Mouse (Mus musculus) left cerebral cortex, adult 6 months (tissue): Measurements from ENCODE around the gene Clic1. TPM values are rescaled to one million over a fixed set of nuclear protein-coding genes. Genes with fewer than 3 reads are reported as not detected.

Experiments used
- polyA plus RNA-seq: library from polyadenylated mRNA; unstranded; fragments of <200 nt; fragmentation: Nextera tagmentation; gene quantifications from 2 replicates; pipeline ENCODE4 v1.2.3, GENCODE M21; 2021

The Clic1 gene
- polyA plus RNA-seq, 1 experiment from 2014 or later = 22.7 TPM

Other genes with a start within 250 kb of the Clic1 start
- gene Cyp21a1, start 245.4 kb upstream of the Clic1 start, polyA plus RNA-seq = not detected in 2 replicates
- 60.8 and 64.9 TPM in 2 replicates for gene Stk19, start 213.0 kb upstream of the Clic1 start, polyA plus RNA-seq
- 25.6 and 26.2 TPM in 2 replicates for gene Dxo, start 212.9 kb upstream of the Clic1 start, polyA plus RNA-seq
- gene Skiv2l, start 199.8 kb upstream of the Clic1 start, polyA plus RNA-seq = 20.2 and 21.7 TPM in 2 replicates
- gene Nelfe, start 199.6 kb upstream of the Clic1 start, polyA plus RNA-seq = 34.1 and 37.6 TPM in 2 replicates
- gene Cfb, start 187.4 kb upstream of the Clic1 start, polyA plus RNA-seq = 0.39 and 0.50 TPM in 2 replicates
- gene Zbtb12, start 170.5 kb upstream of the Clic1 start, polyA plus RNA-seq = 0.17 and 0.25 TPM in 2 replicates
- gene Gm20547, start 167.9 kb upstream of the Clic1 start, polyA plus RNA-seq = not detected in 2 replicates
- 2.7 and 3.3 TPM in 2 replicates for gene C2, start 151.7 kb upstream of the Clic1 start, polyA plus RNA-seq
- 20.4 and 20.9 TPM in 2 replicates for gene Ehmt2, start 151.5 kb upstream of the Clic1 start, polyA plus RNA-seq
- 0.48 TPM in 2 replicates for gene Slc44a4, start 135.5 kb upstream of the Clic1 start, polyA plus RNA-seq
- gene Neu1, start 118.7 kb upstream of the Clic1 start, polyA plus RNA-seq = 30.2 and 37.0 TPM in 2 replicates
- 0.48 and 1.1 TPM in 2 replicates for gene Hspa1b, start 90.7 kb upstream of the Clic1 start, polyA plus RNA-seq
- gene Gm20481, start 80.1 kb upstream of the Clic1 start, polyA plus RNA-seq = not detected in 2 replicates
- 5.3 and 7.0 TPM in 2 replicates for gene Hspa1a, start 77.8 kb upstream of the Clic1 start, polyA plus RNA-seq
- gene Hspa1l, start 77.3 kb upstream of the Clic1 start, polyA plus RNA-seq = 0.90 and 1.5 TPM in 2 replicates
- gene Lsm2, start 68.1 kb upstream of the Clic1 start, polyA plus RNA-seq = 33.6 and 33.9 TPM in 2 replicates
- gene Vars, start 49.0 kb upstream of the Clic1 start, polyA plus RNA-seq = 15.7 and 17.2 TPM in 2 replicates
- 0.13 and 0.25 TPM in 2 replicates for gene Vwa7, start 33.4 kb upstream of the Clic1 start, polyA plus RNA-seq
- gene Sapcd1, start 21.9 kb upstream of the Clic1 start, polyA plus RNA-seq = 0.89 and 0.92 TPM in 2 replicates
- gene Msh5, start 3.2 kb upstream of the Clic1 start, polyA plus RNA-seq = 0.37 and 0.45 TPM in 2 replicates
- gene Ddah2, start 9.1 kb downstream of the Clic1 start, polyA plus RNA-seq = 20.0 and 22.8 TPM in 2 replicates
- not detected in 2 replicates for gene Ly6g6c, start 15.4 kb downstream of the Clic1 start, polyA plus RNA-seq
- not detected in 2 replicates for gene Mpig6b, start 16.2 kb downstream of the Clic1 start, polyA plus RNA-seq
- 2.4 and 3.7 TPM in 2 replicates for gene Ly6g6e, start 26.9 kb downstream of the Clic1 start, polyA plus RNA-seq
- 1.6 and 2.3 TPM in 2 replicates for gene Ly6g6d, start 28.1 kb downstream of the Clic1 start, polyA plus RNA-seq
- gene Ly6g6f, start 35.6 kb downstream of the Clic1 start, polyA plus RNA-seq = 1.6 and 2.2 TPM in 2 replicates
- 102 and 121 TPM in 2 replicates for gene Abhd16a, start 39.3 kb downstream of the Clic1 start, polyA plus RNA-seq
- not detected in 2 replicates for gene Ly6g5c, start 58.3 kb downstream of the Clic1 start, polyA plus RNA-seq
- not detected in 2 replicates for gene Ly6g5b, start 65.5 kb downstream of the Clic1 start, polyA plus RNA-seq
- 21.2 and 22.7 TPM in 2 replicates for gene Gpank1, start 71.5 kb downstream of the Clic1 start, polyA plus RNA-seq
- 240 and 277 TPM in 2 replicates for gene Csnk2b, start 72.1 kb downstream of the Clic1 start, polyA plus RNA-seq
- gene D17H6S53E, start 76.4 kb downstream of the Clic1 start, polyA plus RNA-seq = 32.3 and 43.2 TPM in 2 replicates
- gene Apom, start 82.1 kb downstream of the Clic1 start, polyA plus RNA-seq = not detected in 2 replicates
- gene Bag6, start 85.2 kb downstream of the Clic1 start, polyA plus RNA-seq = 59.0 and 84.6 TPM in 2 replicates
- gene Prrc2a, start 114.9 kb downstream of the Clic1 start, polyA plus RNA-seq = 14.9 and 37.9 TPM in 2 replicates
- gene Aif1, start 126.1 kb downstream of the Clic1 start, polyA plus RNA-seq = 32.2 and 36.1 TPM in 2 replicates
- gene Lst1, start 138.5 kb downstream of the Clic1 start, polyA plus RNA-seq = 26.1 and 36.8 TPM in 2 replicates
- gene Ltb, start 144.5 kb downstream of the Clic1 start, polyA plus RNA-seq = 0.48 and 0.93 TPM in 2 replicates
- not detected in 2 replicates for gene Tnf, start 152.0 kb downstream of the Clic1 start, polyA plus RNA-seq
- gene Lta, start 155.4 kb downstream of the Clic1 start, polyA plus RNA-seq = 0.15 TPM in 1 of 2 replicates, not detected in the other
- gene Gm16181, start 170.9 kb downstream of the Clic1 start, polyA plus RNA-seq = not detected in 2 replicates
- gene Atp6v1g2, start 183.7 kb downstream of the Clic1 start, polyA plus RNA-seq = 636 and 753 TPM in 2 replicates
- 8.9 and 9.3 TPM in 2 replicates for gene Nfkbil1, start 185.8 kb downstream of the Clic1 start, polyA plus RNA-seq
- 165 and 169 TPM in 2 replicates for gene Ddx39b, start 191.8 kb downstream of the Clic1 start, polyA plus RNA-seq
- gene H2-D1, start 212.8 kb downstream of the Clic1 start, polyA plus RNA-seq = 62.8 and 80.2 TPM in 2 replicates